Mouse (Mus musculus): ENCODE results near the gene Nova2.

DNA sequence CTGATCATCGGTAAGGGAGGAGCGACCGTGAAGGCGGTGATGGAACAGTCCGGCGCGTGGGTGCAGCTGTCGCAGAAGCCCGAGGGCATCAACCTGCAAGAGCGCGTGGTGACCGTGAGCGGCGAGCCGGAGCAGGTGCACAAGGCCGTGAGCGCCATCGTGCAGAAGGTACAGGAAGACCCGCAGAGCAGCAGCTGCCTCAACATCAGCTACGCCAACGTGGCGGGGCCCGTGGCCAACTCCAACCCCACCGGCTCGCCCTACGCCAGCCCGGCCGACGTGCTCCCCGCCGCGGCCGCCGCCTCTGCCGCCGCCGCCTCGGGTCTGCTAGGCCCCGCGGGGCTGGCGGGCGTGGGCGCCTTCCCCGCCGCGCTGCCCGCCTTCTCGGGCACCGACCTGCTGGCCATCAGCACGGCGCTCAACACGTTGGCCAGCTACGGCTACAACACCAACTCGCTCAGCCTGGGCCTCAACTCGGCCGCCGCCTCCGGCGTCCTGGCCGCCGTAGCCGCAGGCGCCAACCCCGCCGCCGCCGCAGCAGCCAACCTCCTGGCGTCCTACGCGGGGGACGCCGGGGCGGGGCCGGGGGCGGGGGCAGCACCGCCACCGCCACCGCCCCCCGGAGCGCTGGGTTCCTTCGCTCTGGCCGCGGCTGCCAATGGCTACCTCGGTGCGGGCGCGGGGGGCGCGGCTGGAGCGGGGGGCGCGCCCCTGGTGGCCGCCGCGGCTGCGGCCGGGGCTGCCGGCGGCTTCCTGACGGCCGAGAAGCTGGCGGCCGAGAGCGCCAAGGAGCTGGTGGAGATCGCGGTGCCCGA lies 32.1 kb downstream of the Nova2 start:
- peak; percentile 49 for TF ChIP-seq POLR2A (IDR thresholded peaks at IDR 0.05; ENCODE audit: insufficient read length, low read depth)
- no peak for TF ChIP-seq E2F4 (IDR thresholded peaks at IDR 0.05; ENCODE audit: insufficient read depth)
- TF ChIP-seq MYOD1 (IDR thresholded peaks at IDR 0.05; ENCODE audit: control insufficient read depth in 1 of 3, insufficient read length in 2 of 3, low read depth in 2 of 3) = peak in 2 of 3 experiments; percentile 76 to 79
- no peak for TF ChIP-seq CEBPB (IDR thresholded peaks at IDR 0.05; ENCODE audit: insufficient read depth, poor library complexity, severe bottlenecking)
- peak in 2 of 3 experiments; percentile 51 to 83 for TF ChIP-seq MYOG (IDR thresholded peaks at IDR 0.05; ENCODE audit: control insufficient read depth in 1 of 3, insufficient read depth in 1 of 3, insufficient read length in 2 of 3, low read depth in 2 of 3)
- no peak for TF ChIP-seq TCF12 (IDR thresholded peaks at IDR 0.05; ENCODE audit: insufficient read depth, poor library complexity, severe bottlenecking)
- TF ChIP-seq MAX (IDR thresholded peaks at IDR 0.05; ENCODE audit: low read depth) = no peak
- TF ChIP-seq USF1 (IDR thresholded peaks at IDR 0.05; ENCODE audit: low read depth) = no peak
- TF ChIP-seq TCF3 (IDR thresholded peaks at IDR 0.05; ENCODE audit: insufficient read length, low read depth) = no peak
- no peak for TF ChIP-seq POLR2AphosphoS2 (IDR thresholded peaks at IDR 0.05; ENCODE audit: insufficient read length, low read depth)
- no peak for TF ChIP-seq SRF (IDR thresholded peaks at IDR 0.05; ENCODE audit: control insufficient read depth, insufficient read length, low read depth)
